Mouse (Mus musculus): ENCODE measurements around the gene Pnkp. TPM values are rescaled to one million over a fixed set of nuclear protein-coding genes. Genes with fewer than 3 reads are reported as not detected.

The Pnkp gene
- polyA plus RNA-seq, 1 experiment from 2014 or later = 29.7 TPM

DNA sequence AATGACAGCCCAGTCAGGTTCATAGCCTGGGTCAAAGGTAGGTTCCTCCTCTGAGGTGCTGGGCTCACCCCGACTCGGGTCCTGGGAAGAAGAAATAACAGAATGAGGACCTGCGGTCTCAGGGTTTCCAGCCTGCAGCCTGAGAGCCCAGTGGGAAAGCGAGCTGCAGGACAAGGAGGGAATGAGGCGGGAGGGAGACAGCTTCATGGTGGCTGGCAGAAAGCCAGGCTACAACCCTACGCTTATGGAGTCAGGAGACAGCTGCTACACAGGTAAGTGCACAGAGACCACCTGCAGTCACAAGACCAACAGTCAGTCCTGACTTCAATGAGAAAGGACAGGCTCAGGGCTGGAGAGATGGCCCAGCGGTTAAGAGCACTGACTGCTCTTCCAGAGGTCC lies 10.1 kb upstream of the Pnkp start:
- peaks cover 51% of the 10 kb centered on the region for H3K36me3 ChIP-seq (ENCODE audit: control insufficient read depth, insufficient read depth, low read length)
- ATAC-seq (replicated peaks; ENCODE audit: low FRiP score, low TSS enrichment, low read depth) = no peak
- no peak overlapping the region for H3K4me3 ChIP-seq (ENCODE audit: low read depth, low read length)
- no peaks in the 10 kb centered on the region for H3K27me3 ChIP-seq (replicated peaks; ENCODE audit: control insufficient read depth, insufficient read depth, low read length)
- no peak overlapping the region for H3K27ac ChIP-seq (ENCODE audit: low read depth)
- no peak for DNase-seq (ENCODE audit: low spot score)
- H3K9me3 ChIP-seq (ENCODE audit: control insufficient read depth, low read length) = no peaks in the 10 kb centered on the region
- peaks cover 21% of the 10 kb centered on the region for H3K4me1 ChIP-seq (replicated peaks; ENCODE audit: control insufficient read depth, insufficient read depth, low read length)
- no peak overlapping the region for H3K4me2 ChIP-seq (ENCODE audit: low read length)
- H3K9ac ChIP-seq (ENCODE audit: low read length) = no peak overlapping the region
- 89% methylated on average over 7 of the region's 7 CpGs for WGBS

DNA sequence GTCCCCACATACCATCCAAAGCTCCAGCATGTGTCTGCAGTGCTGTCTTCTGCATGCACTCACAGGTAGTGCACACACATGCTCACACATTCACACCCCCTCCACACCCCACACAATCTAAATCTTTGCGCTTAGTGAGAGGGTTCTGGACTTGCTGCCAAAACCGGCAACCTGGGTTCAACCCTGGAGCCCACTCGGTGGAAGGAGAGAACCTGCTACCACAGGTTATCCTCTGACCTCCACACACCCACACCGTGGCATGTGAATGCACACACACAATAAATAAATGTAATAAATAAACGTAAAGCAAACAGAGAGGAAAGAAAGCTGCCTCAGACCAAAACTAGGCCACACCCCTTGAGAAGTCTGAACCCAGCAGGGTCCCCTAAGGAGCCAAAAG lies 9.2 kb upstream of the Pnkp start:
- H3K4me3 ChIP-seq (ENCODE audit: low read depth, low read length) = peak overlapping the region; percentile 68
- DNase-seq (ENCODE audit: low spot score) (no peak), ATAC-seq (replicated peaks; ENCODE audit: low FRiP score, low TSS enrichment, low read depth) (no peak)
- 0 out of 2 replicates have a peak overlapping the region, but pooled peaks have one; percentile 22 for H3K27ac ChIP-seq (ENCODE audit: low read depth)
- 73% methylated on average over 5 of the region's 5 CpGs for WGBS
- no peaks in the 10 kb centered on the region for H3K9me3 ChIP-seq (ENCODE audit: control insufficient read depth, low read length)
- H3K4me1 ChIP-seq (replicated peaks; ENCODE audit: control insufficient read depth, insufficient read depth, low read length) = peaks cover 21% of the 10 kb centered on the region
- no peaks in the 10 kb centered on the region for H3K27me3 ChIP-seq (replicated peaks; ENCODE audit: control insufficient read depth, insufficient read depth, low read length)
- peak overlapping the region; percentile 80 for H3K4me2 ChIP-seq (ENCODE audit: low read length)
- H3K36me3 ChIP-seq (ENCODE audit: control insufficient read depth, insufficient read depth, low read length) = peaks cover 48% of the 10 kb centered on the region
- peak overlapping the region; percentile 71 for H3K9ac ChIP-seq (ENCODE audit: low read length)

DNA sequence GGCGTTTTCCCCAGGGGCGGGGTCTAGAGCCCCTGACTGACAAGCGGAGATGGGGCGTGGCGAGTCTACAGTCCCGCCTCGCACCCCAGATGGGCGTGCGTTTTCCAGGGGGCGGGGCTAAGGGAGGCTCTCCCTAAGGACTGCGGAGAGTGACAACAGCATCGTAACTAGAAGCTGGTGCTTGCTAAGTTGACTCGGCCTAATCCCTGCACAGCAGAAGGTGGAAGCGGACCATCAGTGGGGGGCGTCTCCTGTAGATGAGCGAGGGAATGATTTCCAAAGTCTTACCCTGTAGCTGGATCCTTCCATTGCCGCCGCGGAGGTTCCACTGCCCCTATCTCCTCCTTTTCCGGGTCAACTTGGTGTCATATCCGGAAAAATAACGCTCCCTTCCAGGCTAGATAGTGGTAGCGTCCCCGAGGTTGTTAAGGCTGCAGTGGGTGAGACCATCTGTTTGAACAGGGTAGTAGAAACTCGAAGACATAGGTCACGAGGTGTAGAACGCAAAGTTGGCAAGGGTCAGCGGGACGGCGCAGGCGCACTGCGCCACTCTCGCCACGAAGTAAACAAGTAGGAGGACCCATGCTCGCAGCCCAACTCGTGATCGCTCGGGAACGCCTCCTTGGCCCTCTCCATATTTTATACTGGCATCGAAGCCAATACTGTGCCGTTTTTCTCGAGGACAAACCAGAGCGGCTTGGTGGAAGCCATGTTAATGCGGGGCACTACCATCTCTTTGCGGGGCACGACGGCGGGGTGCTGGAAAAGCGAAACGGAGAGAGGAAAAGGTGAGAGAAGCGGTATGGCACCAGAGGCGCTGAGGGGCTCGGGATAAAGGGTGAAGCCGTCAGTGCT lies 8.2 kb upstream of the Pnkp start, which contains the start of the genes Akt1s1 and Tbc1d17:
Akt1s1 (plus strand) TSS at position 431 of the 855 bp plus-strand sequence.
Tbc1d17 (minus strand) TSS at position 519 of the 855 bp plus-strand sequence.
- H3K27ac ChIP-seq (ENCODE audit: low read depth) = peak within 1 kb of the TSS; percentile 99
- peak within 1 kb of the TSS; percentile 80 for H3K4me2 ChIP-seq (ENCODE audit: low read length)
- peaks cover 29% of the 10 kb centered on the region for H3K4me1 ChIP-seq (replicated peaks; ENCODE audit: control insufficient read depth, insufficient read depth, low read length)
- H3K4me3 ChIP-seq (ENCODE audit: low read depth, low read length) = peak within 1 kb of the TSS; percentile 68
- DNase-seq (ENCODE audit: low spot score) = peak; percentile 99
- H3K9ac ChIP-seq (ENCODE audit: low read length) = peak within 1 kb of the TSS; percentile 71
- ATAC-seq (replicated peaks; ENCODE audit: low FRiP score, low TSS enrichment, low read depth) = peak; percentile 86
- no peaks in the 10 kb centered on the region for H3K9me3 ChIP-seq (ENCODE audit: control insufficient read depth, low read length)
- H3K27me3 ChIP-seq (replicated peaks; ENCODE audit: control insufficient read depth, insufficient read depth, low read length) = no peaks in the 10 kb centered on the region
- WGBS = under 1% methylated on average over 54 of the region's 54 CpGs
- H3K36me3 ChIP-seq (ENCODE audit: control insufficient read depth, insufficient read depth, low read length) = peaks cover 46% of the 10 kb centered on the region

DNA sequence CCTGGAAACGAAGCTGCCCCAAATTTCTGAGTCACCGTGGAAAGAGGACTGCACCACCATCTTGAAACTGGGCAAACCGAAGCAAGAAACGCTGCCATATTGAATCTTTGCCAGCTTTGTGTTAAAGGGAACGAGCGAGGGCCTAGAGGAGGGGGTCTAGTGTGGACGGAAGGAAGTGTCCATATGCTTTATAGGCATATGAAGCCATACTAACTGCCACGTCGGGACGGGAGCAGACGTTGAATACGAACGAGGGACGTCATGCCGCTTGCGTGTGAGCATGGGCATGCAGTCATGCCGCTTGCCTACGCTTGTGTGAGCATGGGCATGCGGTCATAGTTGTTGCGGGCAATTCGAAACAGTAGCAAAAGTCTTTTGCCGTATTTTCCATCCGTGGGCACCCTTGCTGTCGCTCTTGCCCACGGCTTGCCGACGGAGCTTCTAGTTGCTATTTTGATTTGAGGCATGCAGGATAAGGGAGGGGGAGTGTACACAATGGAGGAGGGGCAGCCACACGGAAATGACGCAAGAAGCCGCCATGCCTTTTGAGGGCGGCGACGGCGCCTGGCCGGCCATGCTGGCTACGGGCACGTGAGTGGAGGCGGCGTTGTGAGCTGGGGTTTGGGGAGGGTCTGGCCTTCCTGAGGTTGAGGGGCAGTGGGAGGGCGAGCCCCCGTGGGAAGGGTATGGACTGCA lies 7.4 kb upstream of the Pnkp start:
- Histone ChIP-seq H3K4me3 (ENCODE audit: low read depth, low read length) (peak overlapping the region; percentile 68), H3K9ac (ENCODE audit: low read length) (peak overlapping the region; percentile 71), H3K27ac (ENCODE audit: low read depth) (peak overlapping the region; percentile 99), H3K36me3 (ENCODE audit: control insufficient read depth, insufficient read depth, low read length) (peaks cover 38% of the 10 kb centered on the region), H3K9me3 (ENCODE audit: control insufficient read depth, low read length) (no peaks in the 10 kb centered on the region), H3K27me3 (replicated peaks; ENCODE audit: control insufficient read depth, insufficient read depth, low read length) (no peaks in the 10 kb centered on the region), H3K4me2 (ENCODE audit: low read length) (peak overlapping the region; percentile 80), H3K4me1 (replicated peaks; ENCODE audit: control insufficient read depth, insufficient read depth, low read length) (peaks cover 34% of the 10 kb centered on the region)
- DNase-seq (ENCODE audit: low spot score) = peak; percentile 92
- under 1% methylated on average over 40 of the region's 41 CpGs for WGBS
- peak; percentile 61 for ATAC-seq (replicated peaks; ENCODE audit: low FRiP score, low TSS enrichment, low read depth)

DNA sequence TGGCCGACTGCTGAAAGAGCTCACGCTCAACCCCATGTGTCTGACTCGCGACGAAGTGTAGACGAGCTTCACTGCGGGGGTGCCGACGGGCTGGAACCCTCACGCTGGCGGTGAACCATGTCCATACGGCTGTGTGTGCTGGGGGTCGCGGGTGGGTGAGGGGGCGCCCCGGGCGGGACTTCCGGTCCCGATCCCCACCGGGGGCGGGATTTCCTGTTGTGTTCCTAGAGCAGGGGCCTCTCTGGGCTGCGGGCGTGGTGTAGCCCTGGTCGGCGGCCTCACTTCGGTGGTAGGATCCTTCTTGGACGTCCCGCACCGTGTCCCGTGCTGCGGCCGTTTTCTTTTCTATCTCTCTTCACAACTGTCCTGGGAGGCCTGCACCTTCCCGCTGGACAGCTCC lies 6.8 kb upstream of the Pnkp start:
- peak overlapping the region; percentile 80 for H3K4me2 ChIP-seq (ENCODE audit: low read length)
- H3K9me3 ChIP-seq (ENCODE audit: control insufficient read depth, low read length) = no peaks in the 10 kb centered on the region
- peaks cover 34% of the 10 kb centered on the region for H3K4me1 ChIP-seq (replicated peaks; ENCODE audit: control insufficient read depth, insufficient read depth, low read length)
- H3K36me3 ChIP-seq (ENCODE audit: control insufficient read depth, insufficient read depth, low read length) = peaks cover 33% of the 10 kb centered on the region
- 0% methylated on average over 32 of the region's 33 CpGs for WGBS
- peak; percentile 86 for DNase-seq (ENCODE audit: low spot score)
- peak overlapping the region; percentile 99 for H3K27ac ChIP-seq (ENCODE audit: low read depth)
- H3K9ac ChIP-seq (ENCODE audit: low read length) = peak overlapping the region; percentile 71
- H3K4me3 ChIP-seq (ENCODE audit: low read depth, low read length) = peak overlapping the region; percentile 68
- H3K27me3 ChIP-seq (replicated peaks; ENCODE audit: control insufficient read depth, insufficient read depth, low read length) = no peaks in the 10 kb centered on the region
- peak; percentile 37 for ATAC-seq (replicated peaks; ENCODE audit: low FRiP score, low TSS enrichment, low read depth)

DNA sequence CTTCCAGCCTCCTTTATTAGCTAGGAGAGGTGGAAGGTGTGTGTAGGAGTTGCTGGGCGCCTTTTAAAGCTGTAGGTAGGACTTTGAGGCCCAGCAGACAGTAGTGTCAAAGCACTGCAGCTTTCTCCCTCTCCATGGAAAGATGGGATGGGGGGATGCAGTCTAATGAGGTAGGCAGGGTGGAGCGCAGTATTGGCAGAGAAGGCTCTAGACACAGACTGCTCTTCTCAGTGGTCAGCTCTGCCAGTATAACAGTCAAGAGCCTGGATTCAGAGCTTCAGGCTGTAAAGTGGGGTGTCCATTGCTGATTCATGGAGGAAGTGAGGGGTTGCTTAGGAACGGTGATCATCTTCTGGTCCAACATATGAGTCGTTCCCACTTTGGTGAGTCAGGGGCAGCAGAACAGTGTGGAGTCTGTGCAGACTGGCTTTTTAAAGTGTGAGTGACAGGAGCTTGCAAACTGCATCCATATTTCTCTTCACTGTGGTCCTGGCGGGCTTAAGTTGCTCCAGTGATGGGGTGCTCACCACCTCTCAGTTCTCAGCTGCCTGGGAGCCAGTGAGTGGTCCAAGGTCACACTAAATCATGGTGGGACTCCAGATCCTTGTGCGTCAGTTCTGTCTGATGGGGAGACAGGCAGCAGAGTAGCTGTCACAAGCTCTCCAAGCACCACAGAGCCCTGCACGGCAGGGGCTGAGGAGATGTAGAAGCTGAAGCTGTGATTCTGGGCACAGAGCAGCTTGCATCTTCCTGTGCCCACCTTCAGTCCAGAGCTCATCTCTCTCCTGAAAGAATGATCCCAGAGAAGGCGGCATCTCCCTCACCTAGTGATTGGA lies 5.9 kb upstream of the Pnkp start:
- Histone ChIP-seq H3K4me3 (ENCODE audit: low read depth, low read length) (peak overlapping the region; percentile 68), H3K9ac (ENCODE audit: low read length) (peak overlapping the region; percentile 71), H3K4me1 (replicated peaks; ENCODE audit: control insufficient read depth, insufficient read depth, low read length) (peaks cover 34% of the 10 kb centered on the region), H3K4me2 (ENCODE audit: low read length) (peak overlapping the region; percentile 80), H3K9me3 (ENCODE audit: control insufficient read depth, low read length) (no peaks in the 10 kb centered on the region), H3K27ac (ENCODE audit: low read depth) (peak overlapping the region; percentile 99), H3K36me3 (ENCODE audit: control insufficient read depth, insufficient read depth, low read length) (peaks cover 24% of the 10 kb centered on the region), H3K27me3 (replicated peaks; ENCODE audit: control insufficient read depth, insufficient read depth, low read length) (no peaks in the 10 kb centered on the region)
- ATAC-seq (replicated peaks; ENCODE audit: low FRiP score, low TSS enrichment, low read depth) (no peak), DNase-seq (ENCODE audit: low spot score) (no peak)
- 70% methylated on average over 8 of the region's 8 CpGs for WGBS

DNA sequence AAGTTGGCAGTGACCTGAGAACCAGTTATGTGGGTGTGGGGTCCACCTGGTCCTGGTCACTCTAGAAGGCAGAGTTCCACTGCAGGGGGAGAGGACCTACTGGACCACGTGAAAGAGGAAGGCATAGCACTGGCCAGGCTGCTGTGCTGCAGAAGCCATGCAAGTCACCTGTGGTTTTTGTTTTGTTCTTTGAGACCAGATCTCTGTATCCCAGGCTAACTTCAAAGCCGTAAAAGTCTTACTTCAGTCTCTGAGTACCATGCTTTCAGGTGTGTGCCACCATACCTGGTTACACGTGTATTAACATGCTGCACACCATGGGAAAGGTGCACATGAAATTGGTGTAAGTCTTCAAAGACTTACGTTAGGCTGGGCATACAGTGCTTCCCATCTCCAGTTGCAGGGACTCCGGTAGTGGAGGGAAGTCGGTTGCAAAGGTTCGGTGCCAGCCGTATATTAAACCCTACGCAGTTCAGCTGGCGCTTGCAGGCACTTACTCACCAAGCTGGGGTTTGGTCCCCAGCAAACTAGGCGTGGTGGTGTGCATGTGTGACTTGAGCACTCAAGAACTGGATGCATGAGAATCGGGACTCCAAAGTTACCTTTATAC lies 5.2 kb upstream of the Pnkp start:
- Histone ChIP-seq H3K27ac (ENCODE audit: low read depth) (no peak overlapping the region), H3K9me3 (ENCODE audit: control insufficient read depth, low read length) (no peaks in the 10 kb centered on the region), H3K36me3 (ENCODE audit: control insufficient read depth, insufficient read depth, low read length) (peaks cover 17% of the 10 kb centered on the region), H3K4me2 (ENCODE audit: low read length) (no peak overlapping the region), H3K4me3 (ENCODE audit: low read depth, low read length) (no peak overlapping the region), H3K9ac (ENCODE audit: low read length) (no peak overlapping the region), H3K27me3 (replicated peaks; ENCODE audit: control insufficient read depth, insufficient read depth, low read length) (no peaks in the 10 kb centered on the region), H3K4me1 (replicated peaks; ENCODE audit: control insufficient read depth, insufficient read depth, low read length) (peaks cover 39% of the 10 kb centered on the region)
- WGBS = 91% methylated on average over 12 of the region's 12 CpGs
- ATAC-seq (replicated peaks; ENCODE audit: low FRiP score, low TSS enrichment, low read depth) (no peak), DNase-seq (ENCODE audit: low spot score) (no peak)
